Mouse (Mus musculus): ENCODE measurements around the gene Cldn20.
A peak's percentile ranks its signal among the peaks of the same experiment; 100 is the strongest.

Gene Cldn20

GRCm38 (mm10) chr17:3529523-3529922, 2.8 kb upstream of the Cldn20 start:
- DNase-seq (ENCODE audit: low read depth) = no peak

GRCm38 (mm10) chr17:3530549-3530948, 1.8 kb upstream of the Cldn20 start:
- DNase-seq (ENCODE audit: low read depth) = no peak

- peak; percentile 69 for DNase-seq (ENCODE audit: low read depth)
Observed at GRCm38 (mm10) chr17:3531641-3532040, 713 bp upstream of the Cldn20 start.

GRCm38 (mm10) chr17:3533425-3533824, 1.1 kb downstream of the Cldn20 start:
- DNase-seq (ENCODE audit: low read depth) = peak; percentile 71

- DNase-seq (ENCODE audit: low read depth) = no peak
Observed at GRCm38 (mm10) chr17:3540304-3540703, 8.0 kb downstream of the Cldn20 start.

GRCm38 (mm10) chr17:3541033-3541432, 8.7 kb downstream of the Cldn20 start:
- DNase-seq (ENCODE audit: low read depth) = no peak

GRCm38 (mm10) chr17:3547725-3548124, 15.4 kb downstream of the Cldn20 start:
- no peak for DNase-seq (ENCODE audit: low read depth)

- no peak for DNase-seq (ENCODE audit: low read depth)
Observed at GRCm38 (mm10) chr17:3556251-3556650, 23.9 kb downstream of the Cldn20 start.

GRCm38 (mm10) chr17:3557331-3558311, 25.3 kb downstream of the Cldn20 start, which contains the start of gene Tfb1m:
TSS of gene Tfb1m (minus strand) at chr17:3557781.
- peak; percentile 99 for DNase-seq (ENCODE audit: low read depth)

- peak; percentile 21 for DNase-seq (ENCODE audit: low read depth)
Observed at GRCm38 (mm10) chr17:3558356-3558870, 26.1 kb downstream of the Cldn20 start.

GRCm38 (mm10) chr17:3560534-3560933, 28.2 kb downstream of the Cldn20 start:
- peak; percentile 28 for DNase-seq (ENCODE audit: low read depth)

- DNase-seq (ENCODE audit: low read depth) = no peak
Observed at GRCm38 (mm10) chr17:3562405-3562804, 30.1 kb downstream of the Cldn20 start.

- peak; percentile 88 for DNase-seq (ENCODE audit: low read depth)
Observed at GRCm38 (mm10) chr17:3570876-3571275, 38.5 kb downstream of the Cldn20 start.
